Mouse (Mus musculus) hematopoietic stem cell, adult 5-6 weeks (primary cell): Measurements from ENCODE around the gene Garem2. TPM values are rescaled to one million over a fixed set of nuclear protein-coding genes. Genes with fewer than 3 reads are reported as not detected.

ENCODE experiments used
- ATAC-seq, 2 experiments: fragments of 125-278 bp in 1 of 2; replicated peaks in 1 of 2; 2 replicates each; pipeline ENCODE4 v1.8.0; 2016 to 2017; ENCODE audit warnings: inconsistent platforms in 2 of 2, mild to moderate bottlenecking in 2 of 2, moderate number of reproducible peaks in 2 of 2, low read depth in 1 of 2, moderate TSS enrichment in 1 of 2; ENCODE audit not compliant: low FRiP score in 2 of 2, poor library complexity in 2 of 2, severe bottlenecking in 2 of 2, insufficient read depth in 1 of 2, low TSS enrichment in 1 of 2
- total RNA-seq: library from RNA; stranded (forward); fragments of 172-1452, 232-1000 nt; gene quantifications from 2 replicates; pipeline ENCODE4 v1.2.3, GENCODE M21; 2017

Garem2 gene
- total RNA-seq, 1 experiment from 2014 or later: not detected

DNA sequence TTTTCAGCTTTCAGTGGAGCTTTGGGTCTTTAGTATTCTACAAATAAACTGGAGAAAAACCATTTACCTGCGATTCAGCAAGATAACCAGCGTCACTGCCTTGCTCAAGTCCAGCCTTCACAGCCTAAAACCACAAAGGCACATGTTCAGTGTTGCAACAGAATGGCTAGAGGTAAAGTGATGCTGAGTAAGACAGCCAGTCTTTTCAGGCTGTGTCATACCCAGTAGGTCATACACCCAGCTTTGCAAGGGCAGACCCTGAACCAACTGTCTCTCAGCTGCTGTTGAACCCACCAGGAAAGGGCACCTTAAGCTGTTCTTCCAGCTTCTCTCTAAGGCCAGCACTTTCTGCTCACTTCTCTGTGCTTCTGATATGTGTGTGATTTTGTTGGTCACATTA, 27.2 kb downstream of the Garem2 start:
- ATAC-seq: no peak

DNA sequence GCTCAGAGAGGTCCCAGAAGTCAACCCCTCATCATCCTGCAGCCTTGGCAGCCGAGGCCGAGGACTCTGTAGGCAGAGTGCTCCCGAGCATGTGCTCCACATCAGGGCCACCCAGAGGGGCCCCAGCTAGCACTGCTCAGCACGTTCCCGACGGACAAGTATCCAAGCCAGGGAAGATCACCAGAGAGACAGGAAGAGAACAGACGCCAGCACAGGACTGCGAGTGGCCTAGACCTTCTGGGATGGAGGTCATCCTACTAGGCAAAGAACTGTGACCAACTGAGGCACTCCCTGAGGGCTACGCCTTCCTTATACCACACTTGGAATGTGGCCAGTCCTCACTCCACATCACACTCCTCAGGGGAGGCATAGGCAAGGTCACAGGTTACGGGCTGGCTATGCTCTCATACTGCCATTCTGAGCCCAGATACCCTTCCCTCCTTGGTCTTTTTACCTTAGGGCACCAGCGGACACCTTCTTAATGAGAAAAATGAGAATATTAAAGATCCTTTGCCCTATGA, 30.8 kb downstream of the Garem2 start:
- no peak for ATAC-seq

- no peak for ATAC-seq
Observed at GRCm38 (mm10) chr5:30137271-30137670, 32.3 kb downstream of the Garem2 start.

GRCm38 (mm10) chr5:30138193-30138592, 33.2 kb downstream of the Garem2 start:
- no peak for ATAC-seq

DNA sequence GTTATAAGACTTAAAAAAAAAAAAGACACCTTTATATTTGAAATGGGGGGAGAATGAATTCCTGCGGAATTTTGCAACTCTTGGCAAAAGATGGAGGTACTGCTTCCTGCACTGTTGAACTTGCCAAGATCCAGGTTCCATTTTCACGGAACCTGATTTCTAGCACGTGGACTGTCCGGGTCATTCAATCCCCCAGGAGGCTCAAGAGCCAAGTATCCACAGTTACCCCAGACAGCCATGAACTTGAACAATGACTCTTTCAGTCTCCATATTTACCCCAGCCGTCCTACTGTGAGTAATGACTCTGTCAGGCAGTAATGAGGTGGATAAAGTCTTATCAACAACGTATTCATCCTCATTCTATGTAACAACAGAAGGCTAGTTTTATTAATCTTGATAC, 41.6 kb downstream of the Garem2 start:
- no peak for ATAC-seq

DNA sequence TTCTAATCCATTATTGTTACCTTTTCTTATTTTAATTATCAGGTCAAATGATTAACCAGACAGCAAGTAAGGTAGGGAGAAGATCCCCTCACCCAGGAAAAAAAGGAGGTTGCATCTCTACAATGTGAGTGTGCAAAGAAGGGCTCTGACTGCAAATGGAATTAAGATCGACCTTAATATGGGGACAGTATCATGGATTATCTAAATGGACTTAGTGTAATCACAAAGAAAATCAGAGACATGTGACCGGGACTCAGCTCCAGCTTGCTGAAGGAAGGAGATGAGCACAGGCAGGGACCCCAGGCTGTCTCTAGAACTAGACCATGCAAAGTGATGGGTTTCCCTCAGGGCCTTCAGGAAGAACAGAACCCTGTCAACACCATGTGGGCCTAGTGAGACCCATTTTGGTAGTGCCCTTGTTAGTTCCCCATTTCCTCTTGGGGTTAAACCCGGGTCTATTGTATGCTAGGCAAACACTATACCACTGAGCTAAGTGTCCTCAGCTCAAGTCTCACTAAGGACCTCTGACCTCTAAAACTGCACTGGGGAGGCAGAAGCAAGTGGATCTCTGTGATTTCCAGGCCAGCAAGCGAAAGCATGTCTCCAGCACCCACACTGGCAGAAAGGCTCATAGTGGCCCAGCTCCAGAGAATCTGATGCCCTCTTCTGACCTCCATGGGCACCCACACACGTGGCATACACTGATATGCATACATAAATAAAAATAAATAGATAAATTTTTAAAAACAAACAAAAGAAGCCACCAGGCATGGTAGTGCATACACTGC, 43.4 kb downstream of the Garem2 start:
- ATAC-seq: no peak

- no peak for ATAC-seq
Observed at GRCm38 (mm10) chr5:30152007-30152406, 47.0 kb downstream of the Garem2 start.

DNA sequence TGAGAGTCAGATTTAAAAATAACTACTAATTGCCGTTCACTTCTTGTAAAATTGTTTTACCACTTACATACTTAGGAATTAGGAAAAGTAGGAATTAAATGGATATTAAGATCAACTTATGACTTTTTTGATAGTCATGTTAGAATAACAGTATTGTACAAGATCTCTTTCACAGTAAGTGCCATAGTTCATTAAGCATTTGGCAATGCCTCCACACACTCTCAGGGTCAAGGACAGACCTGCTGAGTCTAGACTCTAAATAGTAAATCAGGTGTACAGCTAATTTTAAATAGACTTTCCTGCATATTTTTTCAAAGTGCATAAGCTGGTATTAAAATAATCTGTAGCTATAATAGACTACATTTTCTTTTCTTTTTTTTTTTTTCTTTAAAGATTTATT, 47.5 kb downstream of the Garem2 start:
- ATAC-seq: no peak

DNA sequence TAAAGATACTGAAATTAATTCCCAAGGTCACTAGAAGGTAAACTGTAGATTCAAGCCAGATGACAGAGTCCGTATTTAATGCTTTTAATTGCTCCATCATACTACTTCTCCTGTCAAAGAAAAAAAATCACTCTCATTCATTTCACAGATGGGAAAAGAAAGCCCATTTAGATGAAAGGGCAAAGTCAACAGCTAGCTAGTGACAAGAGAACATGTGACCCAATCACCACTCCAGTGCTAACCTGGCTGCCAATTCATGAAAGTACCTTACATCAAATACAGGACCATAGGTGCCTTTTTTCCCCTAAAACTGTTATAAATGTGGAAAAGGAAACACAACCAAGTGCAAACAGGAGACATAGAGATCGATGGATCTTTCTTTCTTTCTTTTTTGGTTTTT, 48.3 kb downstream of the Garem2 start:
- no peak for ATAC-seq

DNA sequence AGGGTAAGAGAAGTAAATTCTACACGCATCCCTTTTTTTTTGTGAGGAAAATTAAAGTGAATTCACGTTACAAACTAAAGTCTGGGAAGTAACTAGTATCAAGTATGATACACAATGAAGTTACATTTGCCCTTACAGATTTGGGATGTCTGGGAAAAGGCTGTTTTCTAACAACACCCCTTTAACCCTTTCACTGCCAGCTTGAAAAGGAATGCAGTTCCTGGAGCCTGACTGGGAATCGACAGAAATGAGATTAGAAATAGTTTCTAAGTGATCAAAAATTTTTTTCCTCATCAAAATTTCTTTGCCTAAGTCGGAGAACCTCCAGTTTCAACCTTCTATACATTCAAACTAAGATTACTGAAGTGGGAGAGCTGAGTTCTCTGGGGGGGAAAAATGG, 49.1 kb downstream of the Garem2 start:
- ATAC-seq: no peak

DNA sequence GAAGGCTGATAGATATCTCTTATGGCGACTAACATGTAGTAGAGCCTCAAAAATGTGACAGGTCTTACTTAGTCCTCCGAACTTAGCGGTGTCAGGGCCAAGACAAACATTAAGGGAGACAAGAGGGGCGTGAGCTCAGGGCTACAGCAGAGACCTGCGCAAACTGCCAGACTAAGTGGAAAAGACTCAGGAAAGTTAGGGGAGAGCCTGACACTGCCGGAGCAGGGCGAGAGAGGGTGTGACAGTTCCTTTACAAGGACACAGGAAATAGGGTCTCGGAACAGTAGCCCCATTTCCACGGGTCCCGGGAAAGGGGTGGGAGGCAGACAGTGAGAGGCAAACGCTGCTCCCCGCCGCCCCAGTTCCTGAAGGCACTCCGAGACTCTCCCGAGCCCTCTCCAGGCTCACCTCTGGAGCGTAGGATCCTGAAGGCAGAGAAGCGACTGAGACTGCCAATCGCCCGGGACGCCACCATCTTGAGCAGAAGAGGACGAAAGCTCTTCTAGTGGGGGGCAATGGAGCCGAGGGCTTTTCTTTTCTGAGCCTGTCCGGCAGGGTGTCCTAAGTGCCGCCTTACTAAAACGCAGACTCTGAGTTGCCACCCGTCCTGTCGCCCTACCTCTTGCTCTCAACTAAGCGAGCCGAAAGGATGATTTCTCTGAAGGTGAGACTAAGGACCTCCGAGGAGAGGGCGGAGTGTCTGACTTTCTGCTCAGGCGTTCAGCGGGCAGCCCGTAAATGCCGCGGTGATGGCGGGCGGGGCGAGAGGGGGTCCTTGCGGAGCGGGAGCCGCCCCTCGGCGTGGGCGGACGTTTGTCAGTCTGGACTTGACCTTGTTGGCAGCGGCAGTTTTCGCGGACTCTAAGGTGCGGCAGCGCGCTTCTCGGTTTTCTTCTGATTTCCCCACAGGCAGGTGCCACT, 49.8 kb downstream of the Garem2 start, which contains the start of the genes Hadha and Hadhb:
TSS of gene Hadha (minus strand) at position 689 of the 921 bp plus-strand sequence.
TSS of gene Hadhb (plus strand) at position 775 of the 921 bp plus-strand sequence.
- peak; percentile 90 to 91 for ATAC-seq

DNA sequence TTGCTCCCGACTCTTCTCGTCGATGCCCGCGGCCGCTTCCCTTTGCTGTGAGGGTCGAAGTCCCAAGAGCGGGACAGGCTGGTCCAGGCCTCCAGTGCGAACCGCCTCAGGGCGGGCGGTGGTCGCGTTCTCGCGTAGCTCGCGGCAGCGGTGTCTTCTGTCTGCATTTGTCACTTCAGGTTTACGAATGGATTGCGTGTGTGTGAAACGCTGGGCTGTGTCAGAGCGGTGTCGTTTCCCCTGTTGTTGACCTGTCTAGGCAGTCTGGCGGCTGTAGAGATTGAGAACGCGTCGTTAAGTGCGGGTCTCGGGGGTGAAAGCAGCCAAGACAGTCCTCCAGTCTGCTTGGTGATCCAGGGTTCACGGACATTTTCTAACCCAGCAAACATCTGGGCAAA, 50.4 kb downstream of the Garem2 start:
- peak in 1 of 2 experiments; percentile 16; a peak in 3 of 4 replicates for ATAC-seq

DNA sequence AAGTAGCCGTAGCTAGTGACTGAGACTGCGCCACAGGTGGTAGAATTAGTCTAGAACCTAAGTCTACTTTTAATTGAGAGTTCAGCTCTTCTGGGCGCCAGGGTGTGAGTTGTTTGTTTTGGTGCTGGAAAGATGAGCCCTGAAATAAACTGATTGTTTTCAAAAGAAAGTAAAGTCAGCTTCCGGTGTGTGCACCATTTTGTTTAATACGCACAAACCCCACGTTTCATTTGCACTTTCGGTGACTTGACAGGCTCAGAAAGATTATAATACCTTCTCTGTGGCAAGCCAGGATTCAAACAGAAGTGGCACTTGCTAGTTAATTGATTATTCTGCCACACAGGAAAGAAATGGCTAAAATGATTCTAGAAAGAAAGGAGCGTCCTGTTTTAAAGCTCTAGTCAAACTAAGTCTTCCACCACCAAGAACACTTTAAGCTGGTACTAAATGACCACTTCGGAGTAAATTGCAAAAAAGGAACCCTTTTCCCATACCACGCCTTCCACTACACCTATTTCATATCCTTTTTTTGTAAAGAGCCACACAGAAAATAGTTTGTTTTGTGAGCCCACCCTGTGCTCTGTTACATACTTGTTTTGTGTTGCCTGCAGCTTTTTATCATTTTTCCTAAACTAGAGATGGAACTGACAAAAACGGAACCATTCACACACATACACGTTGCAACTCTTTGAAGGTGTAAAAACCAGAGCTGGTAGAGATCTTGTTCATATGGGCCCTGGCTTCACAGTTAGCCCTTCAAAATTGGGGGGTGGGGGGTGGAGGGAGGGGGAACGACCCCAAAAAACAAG, 51.1 kb downstream of the Garem2 start:
- 0 out of 4 replicates have a peak, but pooled peaks of 1 of the 2 experiments have one; percentile 5 for ATAC-seq

DNA sequence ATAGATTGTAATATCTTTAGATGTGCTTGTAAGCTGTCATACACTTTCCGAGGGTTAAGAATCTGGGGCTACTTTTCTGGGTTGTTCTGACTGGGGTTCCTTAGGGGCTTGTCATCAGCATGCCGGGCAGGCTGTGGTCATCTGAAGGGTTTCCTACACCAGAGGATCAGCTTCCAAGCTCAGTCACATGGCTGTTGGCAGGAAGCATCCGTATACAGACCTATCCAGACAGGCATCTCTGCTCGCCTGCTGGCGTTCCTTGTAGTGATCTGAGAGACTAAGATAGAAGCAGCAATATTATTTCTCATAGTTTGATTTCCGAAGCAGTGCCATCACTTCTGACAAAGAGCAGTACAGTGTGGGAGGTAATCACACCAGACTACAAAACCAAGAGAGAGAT, 54.6 kb downstream of the Garem2 start:
- ATAC-seq: no peak

DNA sequence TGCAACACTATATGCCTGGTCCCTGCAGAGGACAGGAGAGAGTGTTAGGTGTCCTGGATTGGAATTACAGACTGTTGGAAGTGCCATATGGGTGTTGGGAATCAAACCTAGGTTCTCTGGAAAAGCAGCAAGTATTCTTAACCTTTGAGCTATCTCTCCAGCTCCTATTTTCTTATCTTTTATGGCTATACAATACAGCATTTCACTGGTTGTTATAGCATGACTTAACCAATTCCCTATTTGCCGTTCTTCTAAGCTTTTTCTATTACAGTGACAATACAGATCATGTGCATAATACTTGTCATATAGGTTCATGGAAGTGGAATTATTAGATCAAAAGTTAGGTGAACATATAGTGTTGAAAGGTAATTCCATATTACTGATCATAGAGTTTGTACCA, 56.9 kb downstream of the Garem2 start:
- no peak for ATAC-seq

DNA sequence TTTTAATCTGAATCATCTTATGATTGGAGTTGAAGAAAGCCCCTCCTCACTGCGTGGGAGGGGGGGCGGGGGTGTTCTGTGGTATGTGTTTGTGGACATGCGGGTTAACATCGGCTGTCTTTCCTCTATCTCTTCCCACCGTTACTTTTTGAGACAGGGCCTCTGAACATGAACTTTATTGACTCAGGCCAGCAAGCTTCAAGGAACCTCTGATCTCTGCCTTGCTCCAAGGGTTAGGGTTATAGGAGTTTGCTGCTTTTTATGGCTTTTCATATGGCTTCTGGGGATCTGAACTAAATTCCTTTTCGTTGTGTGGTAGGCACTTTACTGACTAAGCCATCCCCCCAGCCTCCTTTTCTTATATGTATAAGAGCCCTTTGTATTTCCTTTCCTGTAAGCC, 57.4 kb downstream of the Garem2 start:
- ATAC-seq: no peak

GRCm38 (mm10) chr5:30165234-30165946, 60.4 kb downstream of the Garem2 start:
- ATAC-seq: no peak
